Mouse (Mus musculus): ENCODE results near the gene Smu1.

The Smu1 gene

DNA sequence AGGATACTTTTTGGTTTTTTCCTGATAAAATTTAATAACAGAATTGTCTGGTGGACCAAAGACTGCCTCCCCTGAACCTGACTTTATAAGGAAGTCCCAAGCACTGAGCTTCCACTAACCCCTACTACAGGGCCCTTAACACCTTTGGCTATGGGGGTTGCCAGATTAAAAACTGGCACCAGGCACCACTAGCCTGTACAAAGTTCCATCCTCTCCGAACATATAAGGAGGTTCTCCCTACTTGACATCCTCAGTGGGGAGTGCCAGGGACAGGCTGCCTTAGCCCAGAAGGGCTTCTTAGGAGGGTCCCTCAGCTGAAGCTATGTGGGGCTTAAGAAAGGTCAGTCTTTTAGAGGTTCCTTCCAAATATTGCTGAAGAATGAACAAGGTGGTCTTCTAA lies 22.4 kb downstream of the Smu1 start:
- DNase-seq = no peak

DNA sequence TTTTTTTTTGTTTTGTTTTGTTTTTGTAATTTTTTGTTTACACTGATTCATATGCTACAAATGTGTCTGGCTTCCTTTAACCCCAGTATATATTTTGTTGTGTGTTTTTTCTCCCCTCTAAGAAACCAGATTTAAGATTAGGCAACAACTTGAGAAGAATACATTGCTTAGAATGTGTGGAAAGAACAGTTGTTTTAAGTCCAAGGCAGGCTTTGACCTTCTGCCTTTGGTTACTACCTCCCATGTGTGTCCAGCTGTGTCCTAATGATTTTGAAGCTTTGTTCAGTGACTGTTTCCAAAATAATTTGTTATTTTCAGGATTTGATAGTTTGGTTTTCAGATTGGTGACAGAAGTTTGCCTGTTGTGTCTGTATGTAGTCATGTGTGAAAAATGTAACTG lies 26.5 kb downstream of the Smu1 start:
- DNase-seq = no peak

DNA sequence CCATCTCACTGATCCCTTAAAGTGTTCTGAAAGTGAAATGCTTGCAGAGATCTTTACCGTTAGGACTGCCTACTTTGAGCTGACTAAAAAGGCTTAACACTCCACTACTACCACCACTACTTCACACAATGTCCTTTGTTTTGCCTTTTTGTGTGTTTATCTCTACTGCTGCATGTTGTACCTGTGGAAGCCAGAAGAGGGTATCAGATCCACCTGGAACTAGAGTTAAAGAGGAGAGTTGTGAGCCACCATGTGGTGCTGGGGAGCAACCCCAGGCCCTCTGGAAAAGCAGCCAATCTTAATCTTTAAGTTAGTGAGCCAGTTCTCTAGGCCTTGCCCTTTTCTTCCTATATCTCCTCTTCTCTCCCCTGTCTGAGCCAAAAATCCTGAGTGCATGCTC lies 30.5 kb downstream of the Smu1 start:
- no peak for DNase-seq

DNA sequence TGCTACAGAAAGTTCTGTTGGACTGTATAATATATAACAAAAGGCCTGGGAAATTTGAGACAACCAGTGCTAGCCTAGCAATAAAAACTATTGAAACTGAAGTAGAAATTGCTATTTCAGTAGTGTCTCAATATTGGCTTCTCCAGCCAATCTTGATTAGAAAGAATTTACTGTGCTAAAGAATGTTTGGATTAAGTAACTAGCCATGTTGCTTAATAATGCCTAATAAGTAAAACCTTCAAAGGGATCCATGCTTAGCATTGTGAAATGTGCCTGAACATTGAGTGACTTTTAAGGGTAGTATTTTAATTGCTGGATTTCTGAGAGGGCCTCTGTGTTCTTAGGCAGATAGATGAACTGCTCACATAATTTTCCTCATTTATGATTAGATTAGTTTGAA lies 32.2 kb downstream of the Smu1 start:
- no peak for DNase-seq

DNA sequence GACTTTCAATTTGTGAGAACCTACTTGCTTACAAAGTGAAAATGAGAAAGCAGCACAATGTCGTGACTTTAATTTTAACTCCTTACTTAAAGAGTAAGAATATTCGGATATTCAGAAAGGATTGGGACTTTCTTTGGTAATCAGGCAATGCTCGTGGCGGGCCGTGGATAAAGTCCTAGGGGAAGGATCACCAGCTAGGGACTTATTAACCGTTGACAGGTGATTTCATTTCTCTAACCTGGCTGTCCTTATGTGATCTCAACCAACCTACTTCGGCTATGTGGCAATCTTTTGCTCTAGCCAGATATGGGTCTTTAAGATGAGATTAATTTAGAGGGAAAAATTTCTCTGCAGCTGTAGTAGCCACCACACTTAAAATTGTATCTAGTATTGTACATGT lies 32.6 kb downstream of the Smu1 start:
- peak; percentile 40 to 58 for DNase-seq

DNA sequence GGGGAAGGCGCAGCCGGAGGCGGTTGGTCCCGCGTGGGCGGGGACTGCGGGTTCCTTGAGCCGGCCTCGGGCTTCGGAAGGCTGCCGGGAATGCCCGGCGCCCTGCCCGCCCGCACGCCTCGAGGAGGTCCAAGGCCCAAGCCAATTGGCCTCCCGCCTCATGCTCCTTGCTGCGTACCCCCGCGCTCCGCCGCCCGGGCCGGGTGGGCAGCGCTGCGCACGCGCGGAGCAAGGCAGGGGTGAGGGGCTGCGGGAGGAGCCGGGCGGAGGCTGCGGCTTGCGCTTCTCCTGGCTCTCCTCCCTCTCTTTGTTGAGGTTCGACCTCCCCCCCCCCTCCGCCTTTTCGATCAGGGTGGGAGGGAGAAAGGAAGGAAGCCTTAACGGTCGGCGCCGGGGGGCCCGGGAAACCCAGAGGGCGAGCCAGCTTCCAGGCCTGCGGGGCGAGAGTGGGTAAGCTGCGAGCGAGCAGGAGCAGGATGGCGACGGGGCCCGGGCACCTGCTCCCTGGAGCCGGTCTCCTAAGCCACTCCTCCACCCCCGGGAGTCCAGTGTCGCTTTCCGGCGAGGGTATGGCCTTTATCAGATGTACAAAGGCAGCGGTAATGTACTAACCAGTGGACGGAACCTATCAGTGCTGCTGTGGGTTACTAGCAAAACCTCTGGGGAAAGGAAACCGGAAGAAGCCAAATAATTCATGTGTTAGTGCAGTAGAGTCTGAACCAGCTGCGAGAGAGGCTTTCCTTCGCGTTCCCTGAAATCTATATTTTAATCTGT lies 34.8 kb downstream of the Smu1 start:
- DNase-seq = peak; percentile 65 to 69

DNA sequence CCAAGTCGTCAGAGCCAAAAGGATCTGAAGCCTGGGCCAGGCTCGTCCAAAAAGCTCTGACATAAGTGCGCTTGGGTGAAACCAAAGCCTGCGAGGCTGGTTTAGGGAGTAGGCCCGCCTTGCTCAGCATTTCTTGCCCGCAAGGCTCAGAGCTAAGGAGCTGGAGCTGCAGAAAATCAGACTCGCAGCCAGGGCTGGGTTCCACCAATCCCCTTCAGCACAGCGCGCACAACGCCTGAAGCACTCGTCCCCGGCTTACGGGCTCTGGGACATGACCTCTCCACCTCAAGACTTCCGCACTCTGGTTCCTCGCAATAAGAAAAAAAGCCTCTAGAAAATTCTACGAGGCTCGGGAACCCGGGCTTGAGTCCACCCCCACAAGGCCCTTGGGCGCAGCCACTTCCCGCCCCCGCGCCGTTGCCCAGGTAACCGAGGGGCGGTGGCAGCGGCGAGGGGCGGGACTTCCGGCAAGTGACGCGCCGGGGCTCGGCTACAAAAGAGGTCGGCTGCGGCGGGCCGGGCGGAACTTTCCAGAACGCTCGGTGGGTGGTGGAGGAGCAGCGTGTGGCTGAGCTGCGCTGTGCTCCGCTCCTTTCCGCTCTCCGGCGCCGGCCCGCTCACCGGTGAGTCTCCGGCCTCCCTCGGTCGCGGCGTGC lies 35.6 kb downstream of the Smu1 start, which contains the start of gene Dnaja1:
Gene Dnaja1, plus strand, starts transcription at position 140 of the 656 bp plus-strand sequence.
- DNase-seq = peak; percentile 94 to 95

DNA sequence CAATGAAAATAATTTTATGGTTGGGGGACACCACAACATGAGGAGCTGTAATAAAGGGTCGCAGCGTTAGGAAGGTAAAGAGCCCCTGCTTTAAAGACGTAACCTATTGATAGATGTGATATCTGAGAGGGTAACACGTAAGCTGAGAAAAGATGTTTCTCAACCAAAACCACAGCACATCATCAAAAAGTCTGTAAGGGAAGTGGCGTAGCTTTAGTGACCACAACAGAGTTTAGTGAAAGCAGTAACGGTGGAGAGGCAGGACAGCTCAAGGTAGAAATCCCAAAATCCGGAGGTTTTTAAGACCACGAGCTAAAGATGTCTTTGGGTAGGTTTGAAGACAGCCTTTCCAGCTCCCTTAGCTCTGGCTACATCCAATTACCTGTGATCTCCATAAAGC lies 36.8 kb downstream of the Smu1 start:
- no peak for DNase-seq

DNA sequence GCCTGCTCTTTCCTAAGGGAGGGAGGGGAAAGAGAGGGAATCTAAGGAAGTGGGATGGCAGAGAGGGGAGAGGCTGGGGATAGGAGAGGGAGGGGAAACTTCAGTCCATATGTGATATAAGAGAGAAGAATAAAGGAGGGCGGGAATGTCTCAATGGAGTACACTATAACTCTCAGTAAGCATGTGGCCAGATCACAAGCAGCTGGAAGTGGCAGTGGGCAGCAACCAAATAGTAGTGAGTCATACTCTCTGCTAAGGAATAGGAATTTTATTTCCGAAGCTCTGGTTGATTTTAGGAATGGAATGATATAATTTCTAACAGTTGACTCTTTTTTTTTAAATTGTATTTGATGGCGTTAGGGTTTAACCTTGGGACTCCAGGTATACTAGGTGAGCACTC lies 40.6 kb downstream of the Smu1 start:
- DNase-seq = no peak

DNA sequence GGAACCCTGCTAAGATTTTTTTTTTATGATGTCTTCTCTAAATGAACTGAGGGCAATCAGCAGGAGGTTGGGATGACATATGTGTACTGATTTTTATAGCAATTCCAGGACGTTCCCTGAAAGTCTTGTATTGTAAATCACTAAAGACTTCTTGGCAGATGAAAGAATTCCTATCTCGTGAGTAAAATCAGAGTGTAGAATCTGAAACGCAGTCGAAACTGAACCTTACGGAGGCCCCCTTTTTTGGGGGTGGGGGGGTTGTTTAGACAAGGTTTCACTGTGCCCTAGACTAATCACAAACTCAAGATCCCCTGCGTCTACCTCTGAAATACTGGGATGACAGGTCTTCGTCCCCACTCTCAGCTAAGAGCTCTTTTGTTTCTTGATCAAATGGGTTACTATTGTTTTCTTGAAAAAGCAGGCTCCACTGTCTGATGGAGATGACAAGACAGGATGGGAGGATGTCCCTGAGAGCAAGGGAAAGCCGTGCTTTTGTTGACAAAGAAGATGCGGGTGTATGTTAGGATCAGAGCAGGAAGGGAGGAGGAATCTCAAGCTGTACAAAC lies 53.9 kb downstream of the Smu1 start:
- DNase-seq = no peak

DNA sequence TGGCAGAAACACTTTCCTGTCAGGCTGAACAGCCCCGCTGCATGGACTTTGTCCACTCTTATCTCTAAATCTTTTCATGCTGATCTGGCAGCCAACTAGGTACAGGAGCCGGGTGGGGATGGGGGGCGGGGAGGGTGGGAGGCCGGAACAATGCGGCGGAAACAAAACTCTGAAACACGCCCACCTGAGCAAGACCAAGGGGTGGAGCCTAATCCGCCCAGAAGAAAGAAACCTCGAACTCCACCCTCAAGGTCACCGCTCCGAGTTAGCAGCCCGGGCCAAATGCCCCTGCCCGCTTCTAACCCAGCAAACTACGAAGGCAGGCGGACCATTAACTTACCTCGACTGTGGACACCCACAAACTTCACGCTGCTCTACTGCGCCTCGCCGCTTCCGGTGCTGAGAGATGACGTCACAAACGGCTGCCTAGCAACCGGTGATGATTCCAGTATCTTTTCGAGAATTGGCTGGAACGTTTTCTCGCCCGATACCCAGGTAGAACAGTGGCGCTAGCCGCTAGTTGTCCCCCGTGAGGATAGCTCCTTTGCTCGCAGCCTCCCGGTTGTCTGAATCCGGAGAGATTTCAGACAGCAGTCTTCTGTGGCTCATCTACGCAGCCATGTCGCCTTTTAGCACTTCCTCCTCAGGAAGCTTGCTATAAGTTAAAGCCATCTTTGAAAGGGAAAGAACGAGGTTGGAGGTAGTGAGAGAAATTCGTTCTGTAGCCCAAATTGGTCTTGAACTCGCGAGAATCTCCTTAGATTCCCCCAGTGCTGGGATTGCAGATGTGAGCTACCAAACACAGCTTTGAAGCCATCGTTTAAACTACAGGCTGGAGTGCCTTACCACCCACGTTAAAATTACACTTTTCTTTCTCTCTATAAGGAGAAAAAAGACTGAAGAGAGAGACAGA lies 54.7 kb downstream of the Smu1 start, which contains the start of gene Aptx:
Gene Aptx, minus strand, starts transcription at position 398 of the 913 bp plus-strand sequence.
- peak; percentile 97 to 98 for DNase-seq

DNA sequence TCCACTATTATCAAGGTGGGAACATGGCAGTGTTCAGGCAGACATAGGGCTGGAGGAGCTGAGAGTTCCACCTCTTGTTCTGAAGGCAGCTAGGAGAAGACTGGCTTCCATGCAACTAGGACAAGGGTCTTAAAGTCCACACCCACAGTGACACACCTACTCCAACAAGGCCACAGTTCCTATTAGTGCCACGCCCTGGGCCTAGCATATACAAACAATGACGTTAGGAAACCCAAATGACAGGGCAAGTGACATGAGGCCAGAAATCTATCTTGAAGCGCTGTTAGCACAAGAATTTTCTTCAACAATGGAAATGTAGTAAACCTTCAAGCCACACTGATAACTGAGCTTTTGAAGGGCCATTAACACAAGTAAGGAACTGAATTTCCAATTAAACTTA lies 55.9 kb downstream of the Smu1 start:
- DNase-seq = no peak

DNA sequence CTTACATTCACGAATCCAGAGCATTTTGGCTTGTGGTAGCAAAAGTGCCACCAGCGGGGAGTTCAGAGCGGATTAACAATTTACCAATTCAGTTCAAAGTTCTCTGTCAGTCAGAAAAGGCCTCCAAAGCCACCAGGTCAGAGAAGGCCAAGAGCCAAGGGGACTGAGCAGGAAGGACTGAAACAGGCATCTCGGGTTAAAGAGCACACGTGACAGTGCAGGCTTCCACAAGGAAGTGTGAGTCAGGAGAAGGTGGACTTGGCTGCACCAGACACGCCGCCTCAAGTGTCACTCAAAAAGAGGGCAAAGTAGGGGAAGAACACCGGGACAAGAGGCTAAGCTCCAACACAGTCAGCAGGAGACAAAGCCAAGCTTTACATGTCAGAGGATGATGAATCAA lies 57.5 kb downstream of the Smu1 start:
- peak; percentile 85 to 94 for DNase-seq

DNA sequence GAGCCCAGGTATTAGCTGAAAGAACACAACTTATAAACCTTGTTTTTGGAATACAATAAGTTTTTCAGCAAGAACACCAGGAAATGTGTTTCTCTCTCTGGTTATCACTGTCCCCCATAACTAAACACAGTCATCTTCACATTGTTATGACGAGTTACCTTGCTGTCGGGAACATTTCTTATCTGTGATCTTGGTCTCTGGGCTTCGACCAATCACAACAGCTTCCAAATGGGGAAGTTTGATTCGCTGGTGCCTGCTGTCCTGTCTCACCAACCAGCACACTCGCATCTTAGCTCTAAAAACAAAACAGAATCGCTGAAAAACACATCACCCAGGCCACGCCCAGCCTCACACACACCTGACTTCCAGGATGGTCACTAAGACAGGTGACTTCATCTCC lies 60.7 kb downstream of the Smu1 start:
- DNase-seq = no peak

DNA sequence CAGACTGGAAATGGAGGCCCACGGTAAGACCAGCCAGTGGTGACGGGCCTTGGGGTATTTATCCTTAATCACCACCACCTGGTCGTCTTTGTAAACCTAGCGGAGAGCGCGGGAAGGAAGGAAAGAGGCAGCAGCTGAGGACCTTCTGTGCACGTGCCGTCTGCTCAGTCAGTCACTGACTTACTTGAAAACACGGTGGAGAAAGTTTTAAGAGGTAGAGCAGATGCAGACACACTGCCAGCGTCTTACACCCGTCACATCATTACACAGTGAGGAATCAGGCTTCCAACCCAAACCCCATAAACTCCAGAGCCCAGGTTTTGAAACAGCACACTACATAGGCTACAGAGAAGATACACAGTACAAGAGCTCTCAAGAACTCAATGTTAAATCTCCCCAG lies 66.6 kb downstream of the Smu1 start:
- DNase-seq = no peak
